Mouse (Mus musculus) intestine, postnatal 0 days (tissue): ENCODE data around the gene Tepsin. TPM values are rescaled to one million over a fixed set of nuclear protein-coding genes. Genes with fewer than 3 reads are reported as not detected.

Source experiments
- ATAC-seq: fragments of 200-750 bp; cut with Nextera tagmentation; 2 replicates; pipeline ENCODE4 v1.8.0; 2017; ENCODE audit warnings: mild to moderate bottlenecking, moderate TSS enrichment, moderate library complexity
- H3K27ac ChIP-seq: fragments of 300-500 bp; sonication (generic); 2 replicates; pipeline ENCODE4 v1.5.1; 2014; ENCODE audit warnings: mild to moderate bottlenecking, low read depth, low read length, moderate library complexity
- H3K27me3 ChIP-seq: fragments of 300-500 bp; sonication (generic); replicated peaks from 2 replicates; pipeline ENCODE4 v1.6.1; 2014; ENCODE audit warnings: low read length, mixed read lengths; ENCODE audit not compliant: control insufficient read depth, insufficient read depth
- H3K36me3 ChIP-seq: fragments of 300-500 bp; sonication (generic); 2 replicates; pipeline ENCODE4 v1.6.1; 2014; ENCODE audit warnings: mild to moderate bottlenecking, moderate library complexity; ENCODE audit not compliant: control insufficient read depth, insufficient read depth
- H3K4me1 ChIP-seq: fragments of 300-500 bp; sonication (generic); replicated peaks from 2 replicates; pipeline ENCODE4 v1.6.1; 2014; ENCODE audit warnings: antibody characterized with exemption, low read length, mixed read lengths; ENCODE audit not compliant: control insufficient read depth, insufficient read depth
- H3K4me2 ChIP-seq: fragments of 300-500 bp; sonication (generic); replicated peaks from 2 replicates; pipeline ENCODE4 v1.6.1; 2014; ENCODE audit warnings: low read depth, mild to moderate bottlenecking, moderate library complexity
- H3K4me3 ChIP-seq: fragments of 300-500 bp; sonication (generic); 2 replicates; pipeline ENCODE4 v1.5.1; 2014; ENCODE audit warnings: low read depth, low read length
- H3K9ac ChIP-seq: fragments of 300-500 bp; sonication (generic); 2 replicates; pipeline ENCODE4 v1.6.1; 2014; ENCODE audit warnings: mild to moderate bottlenecking, low read depth, low read length
- H3K9me3 ChIP-seq: fragments of 300-500 bp; sonication (generic); 2 replicates; pipeline ENCODE4 v1.6.1; 2016; ENCODE audit warnings: mixed run types; ENCODE audit not compliant: control insufficient read depth
- CTCF ChIP-seq: sonication (generic); IDR thresholded peaks from 2 replicates; pipeline ENCODE4 v1.5.1; 2016; ENCODE audit warnings: low read depth, mild to moderate bottlenecking, control low read depth, antibody characterized with exemption, moderate library complexity
- WGBS: fragments of 180-500 bp; shearing (Covaris S2); extraction: QIAGEN DNeasy Blood & Tissue Kit; methylation state at CpG from one replicate; pipeline ENCODE4 v1.1.7; 2014; 5-methylcytosine and 5-hydroxymethylcytosine counted together
- polyA plus RNA-seq: library from polyadenylated mRNA; unstranded; fragments of >200 nt; fragmentation: Nextera tagmentation; extraction: Ambion mirVana; gene quantifications from 2 replicates; pipeline ENCODE4 v1.2.1, GENCODE M21; 2015

The Tepsin gene
- 13.5 and 15.1 TPM in 2 replicates for polyA plus RNA-seq

DNA sequence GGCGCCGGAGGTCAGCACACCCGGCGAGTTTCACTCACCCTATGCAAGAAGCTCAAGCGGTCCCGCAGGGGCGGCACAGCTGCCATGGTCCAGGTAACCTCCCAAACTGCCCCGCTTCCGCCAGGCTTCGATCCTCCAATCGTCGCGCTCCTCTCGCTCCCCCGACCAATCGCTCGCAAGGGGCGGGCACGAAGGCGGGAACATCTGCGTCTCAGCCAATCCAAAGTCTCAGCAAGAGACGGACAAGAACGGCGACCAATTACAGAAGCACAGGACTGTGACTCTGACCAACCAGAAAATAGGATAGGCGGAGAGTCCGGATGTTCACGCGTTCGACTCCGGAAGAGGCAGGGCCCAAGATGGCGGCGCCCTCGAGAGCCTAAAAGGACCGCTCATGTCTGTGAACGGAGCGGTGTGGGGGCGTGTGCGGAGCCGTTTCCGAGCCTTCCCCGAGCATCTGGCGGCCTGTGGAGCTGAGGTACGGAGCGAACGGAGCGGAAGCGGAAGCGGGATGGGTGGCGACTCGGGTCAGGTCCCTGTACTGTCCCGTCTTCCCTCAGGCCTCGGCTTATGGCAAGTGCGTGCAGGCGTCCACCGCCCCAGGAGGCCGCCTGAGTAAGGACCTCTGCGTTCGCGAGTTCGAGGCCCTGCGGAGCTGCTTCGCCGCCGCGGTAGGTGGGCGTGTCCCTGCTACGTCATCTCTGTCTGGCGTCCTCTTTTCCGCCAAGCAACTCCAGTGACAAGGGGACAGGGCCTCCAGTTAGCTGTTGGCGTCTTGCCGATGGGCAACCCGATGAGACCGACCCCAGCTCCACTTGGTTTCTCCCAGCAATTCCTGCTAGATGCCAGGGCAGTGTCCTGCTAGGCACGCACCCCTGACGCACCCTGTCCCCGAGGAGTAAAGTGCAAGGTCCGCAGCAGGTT, at the start of gene Tepsin, which contains the start of gene Ndufaf8:
TSS of gene Tepsin (minus strand) at position 144 of the 924 bp plus-strand sequence.
TSS of gene Ndufaf8 (plus strand) at position 341 of the 924 bp plus-strand sequence.
- Histone ChIP-seq H3K9ac (peak within 1 kb of the TSS; percentile 80), H3K27me3 (no peaks in the 10 kb centered on the region), H3K4me2 (peak within 1 kb of the TSS; percentile 90), H3K4me3 (peak within 1 kb of the TSS; percentile 86), H3K36me3 (peaks cover 37% of the 10 kb centered on the region), H3K9me3 (no peaks in the 10 kb centered on the region), H3K27ac (peak within 1 kb of the TSS; percentile 98), H3K4me1 (peaks cover 11% of the 10 kb centered on the region; the same call in 1 of the 2 replicates)
- peak; percentile 96 for ATAC-seq
- no peak for TF ChIP-seq CTCF
- under 1% methylated on average over 77 of the region's 77 CpGs for WGBS

DNA sequence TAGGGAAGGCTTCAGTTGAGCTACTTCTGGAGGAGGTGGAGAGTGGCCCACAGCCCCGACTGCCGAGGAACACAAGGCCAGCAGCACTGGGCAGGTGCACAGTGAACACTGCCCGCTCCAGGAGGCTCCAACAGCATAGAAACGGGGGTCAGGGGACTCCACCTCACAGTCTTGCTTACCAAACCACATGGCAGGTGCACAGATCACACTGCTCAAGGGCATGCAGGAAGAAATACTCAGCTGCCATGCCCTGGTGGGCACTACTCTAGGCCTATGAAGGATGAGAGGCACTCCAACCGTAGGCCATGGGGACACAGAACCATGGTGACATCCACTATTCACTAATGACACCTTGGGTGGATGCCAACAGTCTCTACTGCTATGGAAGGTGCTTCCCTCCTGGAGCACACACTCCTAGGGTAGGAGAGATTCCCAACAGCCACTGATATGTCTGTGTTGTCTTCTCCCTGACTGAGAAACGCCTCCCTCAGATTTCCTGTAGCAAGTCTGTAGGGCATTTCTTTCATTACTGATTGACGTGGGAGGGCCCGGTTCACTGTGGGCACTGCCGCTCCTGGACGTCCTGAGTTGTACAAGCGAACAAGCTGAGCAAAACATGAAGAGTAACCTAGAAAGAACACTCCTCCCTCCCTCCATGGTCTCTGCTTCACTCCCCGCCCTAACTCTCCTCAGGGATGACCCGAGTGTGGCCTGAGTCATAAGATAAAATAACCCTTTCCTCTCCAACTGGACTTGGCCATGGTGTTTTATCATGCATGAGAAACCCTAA, 45.4 kb upstream of the Tepsin start:
- ATAC-seq = no peak

DNA sequence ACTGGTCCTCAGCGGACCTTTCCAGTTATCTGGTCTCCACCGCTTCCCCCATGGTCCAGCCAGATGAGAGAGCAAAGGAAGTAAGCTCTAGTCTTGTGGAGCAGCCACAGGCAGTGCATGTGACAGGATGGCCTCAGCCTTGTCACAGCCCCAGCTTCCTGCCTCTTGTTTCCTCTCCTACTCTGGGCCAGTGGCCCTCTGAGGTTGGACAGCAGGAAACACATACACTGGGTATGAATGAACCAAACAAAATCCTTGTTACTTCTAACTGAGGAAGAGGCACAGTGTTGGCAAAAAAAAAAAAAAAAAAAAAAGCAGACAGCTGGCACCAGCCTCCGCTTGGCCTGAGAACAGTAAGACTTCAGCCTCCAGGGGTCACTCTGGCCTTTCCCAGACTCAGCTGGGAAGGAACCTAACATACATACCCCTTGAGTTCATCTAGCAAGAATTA, 44.1 kb upstream of the Tepsin start:
- H3K4me2 ChIP-seq = no peak overlapping the region
- WGBS = 44% methylated on average over 3 of the region's 3 CpGs
- no peak overlapping the region for H3K27ac ChIP-seq
- no peak for ATAC-seq
- peak; percentile 65 for TF ChIP-seq CTCF
- no peak overlapping the region for H3K4me3 ChIP-seq
- H3K36me3 ChIP-seq = peaks cover 52% of the 10 kb centered on the region
- 0 out of 2 replicates have a peak, but pooled peaks cover 5% of the 10 kb centered on the region for H3K4me1 ChIP-seq
- H3K27me3 ChIP-seq = no peaks in the 10 kb centered on the region
- H3K9ac ChIP-seq = no peak overlapping the region
- H3K9me3 ChIP-seq = no peaks in the 10 kb centered on the region

More for the DNA sequence above, 45.4 kb upstream of the Tepsin start:
- Histone ChIP-seq H3K27ac (no peak overlapping the region), H3K9ac (no peak overlapping the region), H3K4me1 (0 out of 2 replicates have a peak, but pooled peaks cover 5% of the 10 kb centered on the region), H3K36me3 (peaks cover 42% of the 10 kb centered on the region), H3K4me3 (no peak overlapping the region), H3K27me3 (no peaks in the 10 kb centered on the region), H3K9me3 (no peaks in the 10 kb centered on the region), H3K4me2 (no peak overlapping the region)
- no peak for TF ChIP-seq CTCF
- WGBS = 61% methylated on average over 13 of the region's 13 CpGs

DNA sequence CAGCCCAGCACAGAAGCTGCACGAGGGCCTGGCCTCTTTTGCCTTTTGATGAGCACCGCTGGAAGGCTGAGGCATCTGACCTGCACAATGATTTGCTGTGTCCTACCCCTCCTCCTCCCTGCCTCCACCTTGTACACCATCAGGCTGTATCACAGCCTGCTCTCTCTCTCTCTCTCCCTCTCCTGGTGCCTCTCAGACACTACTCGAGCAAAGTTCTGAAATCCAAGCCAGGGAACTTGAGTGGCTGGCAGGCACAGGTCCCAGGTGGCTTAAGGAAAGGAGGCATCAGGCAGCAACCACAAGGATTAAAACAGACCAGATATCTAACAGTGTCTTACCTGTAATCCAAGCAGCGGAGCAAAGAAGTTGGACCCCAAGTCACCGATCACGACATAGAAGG, 41.7 kb upstream of the Tepsin start:
- no peaks in the 10 kb centered on the region for H3K9me3 ChIP-seq
- no peak for ATAC-seq

DNA sequence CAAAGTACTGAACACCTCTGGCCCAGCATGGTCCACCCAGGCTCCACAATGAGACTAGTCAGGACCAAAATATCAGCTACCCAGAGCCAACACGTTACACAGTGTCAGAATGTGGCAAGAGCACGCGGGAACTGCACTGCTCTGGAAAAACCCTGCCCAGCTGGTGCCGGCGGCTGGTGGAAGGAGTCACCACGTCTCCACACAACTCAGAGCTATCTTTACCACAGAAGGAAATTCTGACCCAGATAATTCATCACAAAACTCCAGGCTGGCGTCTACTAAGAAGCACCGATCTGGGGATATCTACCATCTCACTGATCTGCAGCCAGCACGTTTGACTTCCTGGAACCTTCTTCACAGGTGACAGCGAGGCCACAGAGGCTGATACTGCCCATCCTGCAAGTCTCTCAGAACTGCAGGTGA, 40.8 kb upstream of the Tepsin start:
- Histone ChIP-seq H3K27ac (no peak overlapping the region), H3K4me3 (no peak overlapping the region), H3K4me2 (no peak overlapping the region), H3K9ac (no peak overlapping the region), H3K27me3 (no peaks in the 10 kb centered on the region), H3K36me3 (peaks cover 55% of the 10 kb centered on the region; the same call in 1 of the 2 replicates), H3K4me1 (0 out of 2 replicates have a peak, but pooled peaks cover 11% of the 10 kb centered on the region), H3K9me3 (no peaks in the 10 kb centered on the region)
- no peak for ATAC-seq
- 75% methylated on average over 10 of the region's 10 CpGs for WGBS
- TF ChIP-seq CTCF = no peak

More for the DNA sequence above, 41.7 kb upstream of the Tepsin start:
- no peaks in the 10 kb centered on the region for H3K27me3 ChIP-seq
- H3K36me3 ChIP-seq = peaks cover 57% of the 10 kb centered on the region
- no peak overlapping the region for H3K4me2 ChIP-seq
- H3K4me1 ChIP-seq = 0 out of 2 replicates have a peak, but pooled peaks cover 11% of the 10 kb centered on the region
- no peak overlapping the region for H3K27ac ChIP-seq
- TF ChIP-seq CTCF = peak; percentile 21; the same call in 1 of the 2 replicates
- H3K4me3 ChIP-seq = no peak overlapping the region
- WGBS = 75% methylated on average over 6 of the region's 6 CpGs
- H3K9ac ChIP-seq = no peak overlapping the region
